26 mouse cellular contexts compared by ENCODE assay signal in genomic region chr15:99731678-99732077, GRCm38 (mm10). TPM values are rescaled to one million over a fixed set of nuclear protein-coding genes. Genes with fewer than 3 reads are reported as not detected.
A peak's percentile ranks its signal among the peaks of the same experiment; 100 is the strongest.
DNase-seq lines count a peak whose midpoint lies in the region; ATAC-seq and TF ChIP-seq lines count a peak whose summit lies in the region.
"Had no signal": no experiment of that assay in that cellular context is flagged by ENCODE, and none has a peak within 500 bp of the region (broad histone marks: within the 10 kb centered on the region; RNA-seq: fewer than 3 reads in every experiment).

No protein-coding gene starts in this region.

- dilution Hi-C loops in CH12.LX (cut with MboI; ENCODE audit: extremely low pct_ligation_motif_present, extremely low pct_unique_long_range_greater_than_20kb, low sequenced_read_pairs) = no loop called here

- no peak overlapping the region for H3K9ac ChIP-seq in CH12.LX (ENCODE audit: insufficient read depth, low read depth)
- H3K9ac ChIP-seq in ES-Bruce4 (ENCODE audit: low read depth, poor library complexity, severe bottlenecking) = no peak overlapping the region; the same call in 1 of the 2 replicates
- no peak overlapping the region for H3K9ac ChIP-seq in liver, postnatal 0 days (replicated peaks)
- H3K9ac ChIP-seq: embryonic facial prominence, embryonic 13.5 days; embryonic facial prominence, embryonic 15.5 days; forebrain, embryonic 13.5 days; forebrain, embryonic 15.5 days; forebrain, postnatal 0 days had no signal

- no peak for ATAC-seq in liver, postnatal 0 days
- ATAC-seq: activated CD4-positive, CD25-positive, alpha-beta regulatory T cell, adult 4 months; forebrain, embryonic 13.5 days; forebrain, embryonic 15.5 days; forebrain, postnatal 0 days had no signal

- H3K36me3 ChIP-seq in CH12.LX (replicated peaks in 1 of 2; ENCODE audit: control insufficient read depth in 1 of 2, insufficient read depth in 1 of 2, low read length in 1 of 2) (peaks cover 32 to 79% of the 10 kb centered on the region in 2 experiments), ES-Bruce4 (ENCODE audit: control insufficient read depth, insufficient read depth, low read length, poor library complexity, severe bottlenecking) (peaks cover 16% of the 10 kb centered on the region)
- H3K36me3 ChIP-seq in liver, postnatal 0 days (replicated peaks; ENCODE audit: insufficient read depth, low read length) = peaks cover 21% of the 10 kb centered on the region

- peaks cover 4% of the 10 kb centered on the region for H3K9me3 ChIP-seq in CH12.LX (replicated peaks; ENCODE audit: low read length)
- peaks cover 4% of the 10 kb centered on the region; the same call in 1 of the 2 replicates for H3K9me3 ChIP-seq in ES-Bruce4 (replicated peaks; ENCODE audit: control insufficient read depth, insufficient read depth, low read length, poor library complexity, severe bottlenecking)
- 0 out of 2 replicates have a peak, but pooled peaks cover 3% of the 10 kb centered on the region for H3K9me3 ChIP-seq in liver, postnatal 0 days (ENCODE audit: low read length)
- H3K9me3 ChIP-seq: embryonic facial prominence, embryonic 15.5 days; forebrain, embryonic 13.5 days; forebrain, embryonic 15.5 days had no signal

- in situ Hi-C loops in CH12.LX (cut with MboI; ENCODE audit: low pct_ligation_motif_present, low pct_unique_long_range_greater_than_20kb, low sequenced_read_pairs) = no loop called here

- DNase-seq in CH12.LX (ENCODE audit: extremely low read depth) = no peak
- peak; percentile 33 for DNase-seq in fat pad, adult 2 months (ENCODE audit: extremely low read depth, low read depth, low spot score)
- no peak for DNase-seq in urinary bladder, postnatal 4 days (ENCODE audit: low spot score in 2 of 2)
- no peak for DNase-seq in liver, postnatal 0 days
- DNase-seq: adrenal gland, adult 8-10 months; adrenal gland, postnatal 14 days; adrenal gland, postnatal 36 days; cerebellum, adult 11 months; cerebellum, adult 18-20 months; cerebellum, adult 8-10 months; cerebellum, adult 9-11 months; cerebellum, postnatal 14 days; cerebellum, postnatal 36 days; embryo, embryonic 11 days; forebrain, postnatal 0 days had no signal

- peaks cover 3% of the 10 kb centered on the region; the same call in 1 of the 2 replicates for H3K79me2 ChIP-seq in CH12.LX (replicated peaks; ENCODE audit: control insufficient read depth, extremely low read depth, insufficient read depth, poor library complexity, severe bottlenecking)

- H3K27ac ChIP-seq in CH12.LX (ENCODE audit: insufficient read depth, low read depth) (no peak overlapping the region), ES-Bruce4 (ENCODE audit: insufficient read depth, low read length) (peak overlapping the region; percentile 42; the same call in 1 of the 2 replicates)
- no peak overlapping the region for H3K27ac ChIP-seq in liver, postnatal 0 days (ENCODE audit: low read depth)
- H3K27ac ChIP-seq: embryonic facial prominence, embryonic 13.5 days; embryonic facial prominence, embryonic 15.5 days; forebrain, embryonic 13.5 days; forebrain, embryonic 15.5 days had no signal

- no peak for TF ChIP-seq RAD21 in CH12.LX (IDR thresholded peaks at IDR 0.05; ENCODE audit: low read depth, low read length)

- no peak overlapping the region for H3K4me3 ChIP-seq in CH12.LX (replicated peaks in 1 of 3; ENCODE audit: low read depth in 2 of 3, low read length in 2 of 3, poor library complexity in 1 of 3)
- no peak overlapping the region for H3K4me3 ChIP-seq in ES-Bruce4 (ENCODE audit: low read depth, low read length)
- H3K4me3 ChIP-seq in liver, postnatal 0 days (ENCODE audit: low read depth, low read length) = no peak overlapping the region
- H3K4me3 ChIP-seq: embryonic facial prominence, embryonic 13.5 days; embryonic facial prominence, embryonic 15.5 days; erythroblast, embryonic 14.5 days; forebrain, embryonic 13.5 days; forebrain, embryonic 15.5 days had no signal

- H3K4me2 ChIP-seq in CH12.LX (ENCODE audit: insufficient read depth, low read depth, poor library complexity, severe bottlenecking) = no peak overlapping the region
- no peak overlapping the region for H3K4me2 ChIP-seq in liver, postnatal 0 days (ENCODE audit: low read depth, low read length)
- H3K4me2 ChIP-seq: embryonic facial prominence, embryonic 13.5 days; embryonic facial prominence, embryonic 15.5 days; forebrain, embryonic 13.5 days; forebrain, embryonic 15.5 days had no signal

- H3K27me3 ChIP-seq in CH12.LX (replicated peaks) = no peaks in the 10 kb centered on the region
- no peaks in the 10 kb centered on the region for H3K27me3 ChIP-seq in ES-Bruce4 (ENCODE audit: control insufficient read depth, insufficient read depth, low read length, poor library complexity, severe bottlenecking)
- H3K27me3 ChIP-seq in liver, postnatal 0 days (ENCODE audit: insufficient read depth, low read length) = no peaks in the 10 kb centered on the region
- H3K27me3 ChIP-seq: embryonic facial prominence, embryonic 13.5 days; embryonic facial prominence, embryonic 15.5 days; forebrain, embryonic 13.5 days; forebrain, embryonic 15.5 days had no signal

- no peak for TF ChIP-seq EP300 in CH12.LX (IDR thresholded peaks at IDR 0.05; ENCODE audit: low read length)
- TF ChIP-seq EP300 in ES-Bruce4 (IDR thresholded peaks at IDR 0.05; ENCODE audit: insufficient read depth, low read depth, low read length) = no peak
- no peak for TF ChIP-seq EP300 in liver, postnatal 0 days (IDR thresholded peaks at IDR 0.05; ENCODE audit: low read depth)

- peaks cover 0 to 10% of the 10 kb centered on the region in 2 experiments; a peak in 2 of 4 replicates for H3K4me1 ChIP-seq in CH12.LX (ENCODE audit: control insufficient read depth in 1 of 2, insufficient read depth in 2 of 2)
- no peaks in the 10 kb centered on the region for H3K4me1 ChIP-seq in ES-Bruce4 (ENCODE audit: control insufficient read depth, insufficient read depth, low read length)
- H3K4me1 ChIP-seq in liver, postnatal 0 days (ENCODE audit: insufficient read depth) = no peaks in the 10 kb centered on the region

- no peak for TF ChIP-seq CTCF in CH12.LX (conservative IDR thresholded peaks at IDR 0.05 in 1 of 2, IDR thresholded peaks at IDR 0.05 in 1 of 2; ENCODE audit: low read depth in 2 of 2, low read length in 2 of 2)
- no peak for TF ChIP-seq CTCF in ES-Bruce4 (IDR thresholded peaks at IDR 0.05; ENCODE audit: low read depth, low read length)
- TF ChIP-seq CTCF in liver, postnatal 0 days (IDR thresholded peaks at IDR 0.05; ENCODE audit: low read depth) = no peak

- 91% methylated on average over 3 of the region's 3 CpGs for WGBS in liver, postnatal 0 days (ENCODE audit: insufficient replicate concordance)

- no peak for TF ChIP-seq POLR2A in CH12.LX (IDR thresholded peaks at IDR 0.05; ENCODE audit: low read depth, low read length)
- no peak for TF ChIP-seq POLR2A in ES-Bruce4 (IDR thresholded peaks at IDR 0.05; ENCODE audit: insufficient read depth, low read length)

TF ChIP-seq in CH12.LX, 34 proteins besides CTCF, POLR2A, EP300 and RAD21:
- TF ChIP-seq BHLHE40 (IDR thresholded peaks at IDR 0.05; ENCODE audit: low read depth, low read length) = no peak
- no peak for TF ChIP-seq IRF4 (IDR thresholded peaks at IDR 0.05; ENCODE audit: low read depth, low read length)
- no peak for TF ChIP-seq MEF2A (IDR thresholded peaks at IDR 0.05; ENCODE audit: borderline replicate concordance, low read depth, low read length)
- TF ChIP-seq POLR2AphosphoS2 (IDR thresholded peaks at IDR 0.05; ENCODE audit: low read depth, low read length) = peak; percentile 57; the same call in 1 of the 2 replicates

RNA-seq across cellular contexts. Expression of gene Cox14, which starts 6.3 kb away (rescaled TPM):
- total RNA-seq in CH12.LX (2012; rRNA removed) (112 and 140 TPM in 2 replicates), CH12.LX (2014; rRNA removed) (98.8 and 106 TPM in 2 replicates)
- polyA plus RNA-seq in CH12.LX (2012; ENCODE audit: insufficient read length, low read depth) (119 and 140 TPM in 2 replicates), ES-Bruce4 (2011; ENCODE audit: insufficient read depth, insufficient read length, low read depth, missing spikeins) (36.3 and 37.8 TPM in 2 replicates)
- 111 and 117 TPM in 2 replicates for polyA plus RNA-seq in liver, postnatal 0 days (2015; fragmentation: Nextera tagmentation; extraction: Ambion mirVana)

RNA-seq across cellular contexts. Expression of gene Gpd1, which starts 14.4 kb away (rescaled TPM):
- 0.17 and 0.25 TPM in 2 replicates for total RNA-seq in CH12.LX (2012; rRNA removed)
- total RNA-seq in CH12.LX (2014; rRNA removed) = 0.12 and 0.24 TPM in 2 replicates
- 0.26 and 0.56 TPM in 2 replicates for polyA plus RNA-seq in CH12.LX (2012; ENCODE audit: insufficient read length, low read depth)
- 0.28 and 1.9 TPM in 2 replicates for polyA plus RNA-seq in ES-Bruce4 (2011; ENCODE audit: insufficient read depth, insufficient read length, low read depth, missing spikeins)
- polyA plus RNA-seq in liver, postnatal 0 days (2015; fragmentation: Nextera tagmentation; extraction: Ambion mirVana) = 147 and 150 TPM in 2 replicates

RNA-seq across cellular contexts. Expression of gene Gm17349, which starts 26.4 kb away (rescaled TPM):
- total RNA-seq in CH12.LX (2012; rRNA removed) (2.1 and 2.9 TPM in 2 replicates), CH12.LX (2014; rRNA removed) (not detected in 2 replicates)
- polyA plus RNA-seq in CH12.LX (2012; ENCODE audit: insufficient read length, low read depth) (not detected in 2 replicates), ES-Bruce4 (2011; ENCODE audit: insufficient read depth, insufficient read length, low read depth, missing spikeins) (not detected in 2 replicates)
- polyA plus RNA-seq in liver, postnatal 0 days (2015; fragmentation: Nextera tagmentation; extraction: Ambion mirVana) = 1.3 and 2.9 TPM in 2 replicates
- total RNA-seq: common myeloid progenitor, adult 5-6 weeks; forebrain, postnatal 0 days had no signal
- polyA plus RNA-seq: activated CD4-positive, CD25-positive, alpha-beta regulatory T cell, adult 4 months; C2C12; embryonic facial prominence, embryonic 11.5 days; embryonic facial prominence, embryonic 13.5 days; embryonic facial prominence, embryonic 15.5 days; forebrain, embryonic 11.5 days; forebrain, embryonic 13.5 days; forebrain, embryonic 15.5 days; forebrain, postnatal 0 days had no signal

RNA-seq across cellular contexts. Expression of gene Smarcd1, which starts 29.7 kb away (rescaled TPM):
- total RNA-seq in CH12.LX (2012; rRNA removed) = 17.9 and 19.9 TPM in 2 replicates
- 10.5 and 12.5 TPM in 2 replicates for total RNA-seq in CH12.LX (2014; rRNA removed)
- 56.5 and 69.9 TPM in 2 replicates for polyA plus RNA-seq in CH12.LX (2012; ENCODE audit: insufficient read length, low read depth)
- polyA plus RNA-seq in ES-Bruce4 (2011; ENCODE audit: insufficient read depth, insufficient read length, low read depth, missing spikeins) = 92.3 and 100 TPM in 2 replicates
- 4.7 and 5.3 TPM in 2 replicates for polyA plus RNA-seq in liver, postnatal 0 days (2015; fragmentation: Nextera tagmentation; extraction: Ambion mirVana)

RNA-seq across cellular contexts. Expression of gene Cers5, which starts 41.0 kb away (rescaled TPM):
- total RNA-seq in CH12.LX (2012; rRNA removed) (45.0 and 48.9 TPM in 2 replicates), CH12.LX (2014; rRNA removed) (140 and 149 TPM in 2 replicates)
- polyA plus RNA-seq in CH12.LX (2012; ENCODE audit: insufficient read length, low read depth) (83.7 and 94.3 TPM in 2 replicates), ES-Bruce4 (2011; ENCODE audit: insufficient read depth, insufficient read length, low read depth, missing spikeins) (49.5 and 52.1 TPM in 2 replicates)
- polyA plus RNA-seq in liver, postnatal 0 days (2015; fragmentation: Nextera tagmentation; extraction: Ambion mirVana) = 6.7 and 7.0 TPM in 2 replicates

Comparison
In these comparisons a context has a peak if more than half of its experiments do, and no peak if none do; other contexts are left out.
1. RNA of gene Gpd1, which starts 14.4 kb away (polyA plus RNA-seq): 147 to 150 TPM in liver, postnatal 0 days; 0.26 to 0.56 TPM in CH12.LX and 0.28 to 1.9 TPM in ES-Bruce4; every median in the first group is over 10 times any median in the second.